Mouse (Mus musculus): Measurements from ENCODE around the gene Ncapd3. TPM values are rescaled to one million over a fixed set of nuclear protein-coding genes. Genes with fewer than 3 reads are reported as not detected.

The Ncapd3 gene
- total RNA-seq (2023) = 30.5 and 36.8 TPM in 2 replicates

DNA sequence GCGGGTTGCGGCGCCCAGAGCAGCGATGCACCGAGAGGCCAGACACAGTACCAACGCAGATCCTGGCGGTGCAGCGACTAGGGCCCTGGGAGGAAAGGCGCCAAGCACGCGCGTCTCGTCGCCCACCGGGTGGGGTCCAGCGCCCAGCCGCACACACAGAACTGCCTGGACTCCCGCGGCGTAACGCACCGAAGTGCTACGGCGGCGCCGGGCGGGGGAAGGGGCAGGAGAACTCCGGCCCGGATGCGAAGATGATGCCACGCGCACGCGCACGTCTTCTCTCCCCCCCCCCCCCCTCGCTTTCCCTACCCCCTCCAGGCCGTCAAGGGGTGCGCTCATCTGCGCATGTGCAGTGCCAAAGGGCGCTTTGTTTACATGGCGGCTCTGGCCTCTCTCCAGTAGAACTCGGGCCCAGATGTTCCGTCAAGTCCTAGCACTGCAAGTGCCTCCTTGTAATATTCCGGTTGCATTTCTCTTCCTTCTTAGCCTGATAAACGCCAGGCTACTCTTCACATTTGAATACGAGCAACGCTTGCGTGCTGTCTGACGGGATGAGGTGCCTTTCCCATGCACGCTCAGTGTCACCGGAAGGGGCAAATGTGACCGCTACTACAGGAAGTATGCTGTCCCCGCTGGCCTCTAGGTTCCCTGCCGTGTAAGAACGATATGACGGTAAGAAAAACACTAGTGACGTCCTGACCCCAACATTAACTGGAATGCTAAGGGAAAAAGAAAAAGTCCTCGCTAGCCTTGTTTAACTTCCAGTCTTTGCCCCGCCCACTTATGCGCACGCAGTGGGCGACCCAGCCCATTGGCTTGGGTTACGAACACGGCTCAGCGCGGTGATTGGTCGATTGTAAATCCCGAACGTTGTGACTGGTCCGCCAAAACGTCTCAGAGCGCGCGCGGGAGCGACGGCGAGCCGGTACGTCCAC, at the start of gene Ncapd3, which contains the start of gene Vps26b:
TSS of gene Ncapd3 (plus strand) at position 348 of the 935 bp plus-strand sequence.
TSS of gene Vps26b (minus strand) at position 238 of the 935 bp plus-strand sequence.

DNA sequence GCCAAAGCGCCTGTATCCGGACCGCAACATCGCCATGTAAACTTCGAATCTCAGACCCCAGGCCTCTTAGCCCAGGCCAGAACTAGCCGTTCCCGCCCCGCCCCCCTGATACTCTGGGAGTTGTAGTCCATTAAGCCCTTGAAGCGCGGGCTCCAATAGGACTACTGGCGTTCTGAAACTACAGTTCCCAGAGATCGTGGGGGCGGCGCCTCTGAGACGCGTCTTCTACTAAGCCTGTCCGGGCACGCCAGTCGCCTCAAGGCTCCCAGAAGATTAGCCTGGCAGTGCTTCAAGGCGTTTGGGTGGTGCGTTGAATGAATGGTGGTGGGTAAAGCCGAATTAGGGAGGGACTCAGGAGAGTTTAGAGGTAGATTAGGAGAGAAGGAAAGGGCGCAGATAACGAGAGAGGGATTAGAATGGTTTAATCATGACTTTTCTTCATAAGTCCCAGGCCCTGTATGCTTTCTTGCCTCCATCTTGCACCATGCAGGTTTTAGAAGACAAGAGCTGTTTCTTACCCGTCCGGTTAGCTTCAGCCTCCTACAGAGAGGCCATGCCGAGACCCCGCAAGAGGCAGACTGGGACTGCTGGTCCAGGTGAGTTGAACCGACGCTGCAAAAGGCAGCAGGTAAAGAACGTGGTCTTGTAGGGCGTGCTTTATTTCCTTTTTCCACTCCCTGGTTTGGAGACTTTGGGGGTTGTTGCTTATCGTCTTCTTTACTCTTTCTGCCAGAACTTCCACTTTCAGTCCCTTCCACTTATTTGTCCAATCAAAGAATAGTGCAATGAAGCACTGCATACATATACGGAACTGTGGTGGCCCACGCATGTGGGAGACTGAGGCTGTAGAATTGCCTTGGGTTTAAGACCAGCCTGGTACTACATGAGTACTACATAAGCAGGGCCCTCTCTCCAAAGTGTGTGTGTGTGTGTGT, 30.2 kb upstream of the Ncapd3 start, which contains the start of the genes Acad8 and Thyn1:
TSS of gene Acad8 (minus strand) at position 106 of the 935 bp plus-strand sequence.
TSS of gene Thyn1 (plus strand) at position 250 of the 935 bp plus-strand sequence.

Other genes with a start within 250 kb of the Ncapd3 start
- 0.13 TPM in 1 of 2 replicates, not detected in the other for gene Glb1l2, start 223.7 kb upstream of the Ncapd3 start, total RNA-seq (2023)
- gene Glb1l3, start 169.3 kb upstream of the Ncapd3 start, total RNA-seq (2023) = not detected in 2 replicates
- gene Gm1110, start 107.1 kb upstream of the Ncapd3 start, total RNA-seq (2023) = not detected in 2 replicates
- 20.5 and 31.5 TPM in 2 replicates for gene Acad8, start 30.6 kb upstream of the Ncapd3 start, total RNA-seq (2023)
- gene Thyn1, start 30.5 kb upstream of the Ncapd3 start, total RNA-seq (2023) = 9.1 and 13.0 TPM in 2 replicates
- gene Vps26b, start 110 bp upstream of the Ncapd3 start, total RNA-seq (2023) = 54.5 and 56.5 TPM in 2 replicates
- not detected in 2 replicates for gene Jam3, start 125.2 kb downstream of the Ncapd3 start, total RNA-seq (2023)